Mouse (Mus musculus) frontal cortex, adult (tissue): ENCODE results near the gene Wfdc2.
A peak's percentile ranks its signal among the peaks of the same experiment; 100 is the strongest.

Source experiments
- ATAC-seq: cut with Nextera tagmentation; 2 replicates; pipeline ENCODE4 v1.9.2; 2017; ENCODE audit warnings: mild to moderate bottlenecking, moderate library complexity, mixed read lengths; ENCODE audit not compliant: low TSS enrichment

Gene Wfdc2

GRCm38 (mm10) chr2:164562391-164563188, at the start of gene Wfdc2:
TSS of gene Wfdc2 (plus strand) at chr2:164562413.
- no peak for ATAC-seq

- ATAC-seq: no peak
These were observed 48.8 kb upstream of the Wfdc2 start for GRCm38 (mm10) chr2:164513389-164513788.

GRCm38 (mm10) chr2:164514916-164515315, 47.3 kb upstream of the Wfdc2 start:
- ATAC-seq: no peak

- ATAC-seq: peak; percentile 67
These were observed 46.3 kb upstream of the Wfdc2 start for GRCm38 (mm10) chr2:164515897-164516296.

- no peak for ATAC-seq
These were observed 45.6 kb upstream of the Wfdc2 start for GRCm38 (mm10) chr2:164516592-164516991.

- ATAC-seq: no peak
These were observed 44.6 kb upstream of the Wfdc2 start for GRCm38 (mm10) chr2:164517485-164518221.

GRCm38 (mm10) chr2:164518266-164519170, 43.7 kb upstream of the Wfdc2 start:
- no peak for ATAC-seq

GRCm38 (mm10) chr2:164519171-164519526, 43.1 kb upstream of the Wfdc2 start:
- no peak for ATAC-seq

- no peak for ATAC-seq
These were observed 41.4 kb upstream of the Wfdc2 start for GRCm38 (mm10) chr2:164520782-164521181.

- peak; percentile 93 for ATAC-seq
These were observed 40.4 kb upstream of the Wfdc2 start for GRCm38 (mm10) chr2:164521841-164522240.

- ATAC-seq: no peak
These were observed 39.9 kb upstream of the Wfdc2 start for GRCm38 (mm10) chr2:164522280-164522679.

- ATAC-seq: no peak
These were observed 38.9 kb upstream of the Wfdc2 start for GRCm38 (mm10) chr2:164523301-164523773.

GRCm38 (mm10) chr2:164528557-164528956, 33.7 kb upstream of the Wfdc2 start:
- ATAC-seq: no peak

GRCm38 (mm10) chr2:164531169-164531568, 31.0 kb upstream of the Wfdc2 start:
- ATAC-seq: peak; percentile 67

- no peak for ATAC-seq
These were observed 27.9 kb upstream of the Wfdc2 start for GRCm38 (mm10) chr2:164534315-164534714.

GRCm38 (mm10) chr2:164537003-164537402, 25.2 kb upstream of the Wfdc2 start:
- ATAC-seq: no peak

- no peak for ATAC-seq
These were observed 21.4 kb upstream of the Wfdc2 start for GRCm38 (mm10) chr2:164540652-164541427.

GRCm38 (mm10) chr2:164542132-164542531, 20.1 kb upstream of the Wfdc2 start:
- no peak for ATAC-seq

GRCm38 (mm10) chr2:164542598-164542997, 19.6 kb upstream of the Wfdc2 start:
- ATAC-seq: no peak

GRCm38 (mm10) chr2:164543745-164544144, 18.5 kb upstream of the Wfdc2 start:
- no peak for ATAC-seq

GRCm38 (mm10) chr2:164544454-164545097, 17.6 kb upstream of the Wfdc2 start:
- ATAC-seq: no peak
